Mouse (Mus musculus) cerebellum, adult 2 months (tissue): ENCODE results near the gene Agpat3.

Experiments
- CTCF ChIP-seq: fragments of 200-500 bp; IDR thresholded peaks from 2 replicates; pipeline ENCODE4 v1.5.1; 2011; ENCODE audit warnings: low read depth, mild to moderate bottlenecking, control low read depth, low read length, moderate library complexity, borderline replicate concordance; ENCODE audit not compliant: insufficient read depth
- POLR2A ChIP-seq: fragments of 200-500 bp; IDR thresholded peaks from 2 replicates; pipeline ENCODE4 v1.6.1; 2011; ENCODE audit warnings: low read length, control low read depth, borderline replicate concordance; ENCODE audit not compliant: insufficient read depth

DNA sequence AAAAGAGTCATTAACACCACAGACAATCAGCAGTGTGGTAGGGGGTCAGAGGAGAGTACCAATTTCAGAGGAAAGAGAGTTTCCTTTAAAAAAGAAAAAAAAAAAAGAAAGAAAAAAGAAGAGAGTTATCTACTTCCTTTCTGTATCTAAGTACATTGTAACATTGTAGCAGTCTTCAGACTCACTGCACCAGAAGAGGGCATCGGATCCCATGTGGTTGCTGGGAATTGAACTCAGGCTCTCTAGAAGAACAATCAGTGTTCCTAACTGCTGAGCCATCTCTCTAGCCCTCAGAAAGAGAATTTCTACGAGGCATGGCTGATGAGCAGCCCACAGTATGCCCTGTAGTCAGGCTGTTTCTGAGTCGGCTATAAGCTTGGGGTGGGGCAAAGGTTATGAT is 86.4 kb downstream of the Agpat3 start:
- TF ChIP-seq CTCF = no peak
- no peak for TF ChIP-seq POLR2A
